Mouse (Mus musculus): ENCODE results near the gene Tnfrsf14.

DNA sequence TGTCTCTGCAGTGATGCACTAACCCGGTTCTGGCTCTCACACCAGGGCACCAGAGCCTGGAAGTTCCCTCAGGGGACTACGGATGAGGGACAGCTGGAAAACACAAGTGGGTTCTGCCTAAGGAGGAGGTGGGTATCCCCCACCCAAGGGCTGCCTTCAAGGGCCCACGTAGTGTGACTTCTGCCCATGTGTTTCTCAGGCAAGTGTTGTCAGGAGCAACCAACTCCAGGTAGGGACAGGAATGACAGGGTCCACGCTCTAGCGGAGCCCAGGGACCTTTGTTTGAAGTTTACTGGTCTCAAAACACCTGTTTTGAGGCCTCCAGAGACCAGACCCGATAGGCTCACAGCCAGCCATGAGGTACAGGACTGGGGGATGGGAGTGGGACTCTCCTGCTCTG lies 55.2 kb downstream of the Tnfrsf14 start:
- TF ChIP-seq POLR2A (IDR thresholded peaks at IDR 0.05; ENCODE audit: extremely low read depth, insufficient read depth, low read length) (no peak), CTCF (IDR thresholded peaks at IDR 0.05; ENCODE audit: extremely low read depth, insufficient read depth, low read length) (no peak)
